Mouse (Mus musculus): Measurements from ENCODE around the gene Prl8a1.

Gene Prl8a1

GRCm38 (mm10) chr13:27582071-27582470 lies at the start of gene Prl8a1:
TSS of gene Prl8a1 (minus strand) at chr13:27582171.
- no peak for ATAC-seq (ENCODE audit: insufficient number of reproducible peaks, low FRiP score, low TSS enrichment)

DNA sequence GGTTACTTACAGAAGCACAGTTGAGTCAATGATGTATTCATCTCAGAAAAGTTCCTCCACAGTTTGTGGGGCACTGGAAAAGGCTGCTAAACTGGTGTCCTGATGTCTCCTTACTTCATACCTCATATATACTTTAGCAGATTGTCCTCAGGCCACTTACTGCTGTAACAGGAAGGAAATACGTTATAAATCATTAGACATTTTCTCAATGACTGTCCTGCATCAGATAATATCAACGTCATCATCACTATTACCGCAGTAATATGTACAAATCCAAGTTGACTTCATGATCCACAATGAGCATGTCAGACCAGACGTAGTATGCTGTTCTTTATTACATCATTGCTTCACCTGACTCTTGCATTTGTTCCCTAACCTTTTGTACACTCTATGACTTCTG lies 28.5 kb upstream of the Prl8a1 start, which contains the start of gene Prl7b1:
Gene Prl7b1 (minus strand): TSS at position 101 of the 400 bp plus-strand sequence.
- no peak for ATAC-seq (ENCODE audit: insufficient number of reproducible peaks, low FRiP score, low TSS enrichment)

DNA sequence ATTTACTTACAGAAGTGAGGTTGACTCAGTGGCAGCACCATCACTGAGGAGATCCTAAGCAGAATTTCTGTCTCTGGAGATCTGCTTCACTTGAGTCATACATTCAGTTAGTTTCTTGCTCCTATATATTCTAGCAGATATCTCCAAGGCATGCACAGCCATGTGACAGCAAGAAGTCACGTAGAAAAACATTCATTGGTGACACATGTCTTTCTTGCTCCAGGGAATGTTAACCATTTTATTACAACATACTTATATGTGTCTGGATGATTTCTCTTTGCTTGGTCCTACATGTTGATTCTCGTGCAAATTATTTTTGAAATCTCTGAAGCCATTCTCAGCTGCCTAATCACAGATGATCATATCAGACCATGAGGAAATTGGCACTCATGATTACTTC lies 17.5 kb downstream of the Prl8a1 start, which contains the start of gene Prl8a9:
Gene Prl8a9 (minus strand): TSS at position 101 of the 400 bp plus-strand sequence.
- ATAC-seq (ENCODE audit: insufficient number of reproducible peaks, low FRiP score, low TSS enrichment), result no peak

DNA sequence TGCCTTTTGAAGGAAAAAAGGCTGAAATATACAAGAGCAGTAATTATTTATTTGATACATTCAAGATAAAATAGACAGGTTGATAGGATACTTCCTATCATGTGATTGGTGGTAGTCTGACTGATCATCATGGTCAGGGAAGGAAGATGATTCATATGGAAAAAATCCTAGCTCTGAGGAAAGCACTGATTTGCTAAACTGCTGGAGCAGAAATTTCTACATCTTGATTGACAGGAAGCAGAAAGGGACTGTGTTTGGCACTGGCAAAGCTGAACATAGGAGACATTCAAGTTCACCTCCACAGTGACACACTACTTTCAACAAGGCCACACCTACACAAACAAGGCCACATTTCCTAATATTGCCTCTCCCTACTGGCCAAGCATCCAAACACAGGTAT lies 28.6 kb downstream of the Prl8a1 start:
- no peak for ATAC-seq (ENCODE audit: insufficient number of reproducible peaks, low FRiP score, low TSS enrichment)

Measured in cerebellum, adult (tissue).